In the genomic region with DNA sequence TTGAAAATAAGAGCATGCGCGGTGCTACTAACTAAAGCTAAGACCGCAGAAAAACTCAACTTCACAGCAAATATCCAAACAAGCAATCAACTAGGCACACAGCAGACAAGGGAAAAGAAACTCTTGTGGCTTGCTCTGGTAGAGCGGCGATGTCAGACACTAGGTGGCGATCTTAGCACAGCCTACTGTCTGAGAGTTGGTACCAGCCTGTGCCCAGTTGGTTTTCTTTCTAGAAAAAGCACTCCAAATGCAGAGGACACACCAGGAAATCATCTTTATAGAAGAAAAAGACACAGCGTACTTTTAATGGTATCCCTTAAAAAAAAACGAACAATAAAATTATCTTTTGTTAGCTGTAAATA, we compare ENCODE assay signal across 9 mouse cellular contexts.
A peak's percentile ranks its signal among the peaks of the same experiment; 100 is the strongest.
DNase-seq lines count a peak whose midpoint lies in the region; ATAC-seq and TF ChIP-seq lines count a peak whose summit lies in the region.
"Had no signal": no experiment of that assay in that cellular context is flagged by ENCODE, and none has a peak within 500 bp of the region (broad histone marks: within the 10 kb centered on the region; RNA-seq: fewer than 3 reads in every experiment).

No protein-coding gene starts in this region.

- H3K4me2 ChIP-seq in intestine, embryonic 14.5 days (ENCODE audit: low read length) = no peak overlapping the region
- no peak overlapping the region for H3K4me2 ChIP-seq in intestine, embryonic 16.5 days (ENCODE audit: low read depth, low read length)
- peak overlapping the region; percentile 15; the same call in 1 of the 2 replicates for H3K4me2 ChIP-seq in midbrain, embryonic 12.5 days (replicated peaks)
- H3K4me2 ChIP-seq: embryonic facial prominence, embryonic 12.5 days had no signal

- no peak for ATAC-seq in intestine, embryonic 14.5 days (replicated peaks; ENCODE audit: low FRiP score, low TSS enrichment, low read depth)
- no peak for ATAC-seq in intestine, embryonic 16.5 days
- ATAC-seq in hematopoietic stem cell, adult 5-6 weeks (replicated peaks in 1 of 2; ENCODE audit: insufficient read depth in 1 of 2, low FRiP score in 2 of 2, low TSS enrichment in 1 of 2, low read depth in 1 of 2, poor library complexity in 2 of 2, severe bottlenecking in 2 of 2) = peak; percentile 67 to 81
- peak; percentile 63; the same call in 1 of the 2 replicates for ATAC-seq in midbrain, embryonic 12.5 days (ENCODE audit: low FRiP score, low read depth)

- no peaks in the 10 kb centered on the region for H3K9me3 ChIP-seq in intestine, embryonic 14.5 days (ENCODE audit: control insufficient read depth, low read length)
- no peaks in the 10 kb centered on the region for H3K9me3 ChIP-seq in intestine, embryonic 16.5 days (ENCODE audit: control insufficient read depth, low read length)
- peaks cover 4% of the 10 kb centered on the region; the same call in 1 of the 2 replicates for H3K9me3 ChIP-seq in midbrain, embryonic 12.5 days
- H3K9me3 ChIP-seq: embryonic facial prominence, embryonic 12.5 days had no signal

- DNase-seq in intestine, embryonic 14.5 days (ENCODE audit: low spot score) = peak; percentile 74
- DNase-seq in adrenal gland, adult 2 months = peak; percentile 38
- DNase-seq in embryo, embryonic 9.5 days (ENCODE audit: extremely low spot score) = peak; percentile 68
- peak; percentile 56 to 65 for DNase-seq in left cerebral cortex, adult 2 months (ENCODE audit: extremely low spot score in 1 of 2, low spot score in 2 of 2)
- peak; percentile 51 for DNase-seq in thymus, postnatal 0 days (ENCODE audit: low spot score)

- no peak overlapping the region for H3K4me3 ChIP-seq in intestine, embryonic 14.5 days (ENCODE audit: low read depth, low read length)
- no peak overlapping the region for H3K4me3 ChIP-seq in intestine, embryonic 16.5 days (ENCODE audit: low read length)
- H3K4me3 ChIP-seq in left cerebral cortex, adult 2 months = no peak overlapping the region
- no peak overlapping the region for H3K4me3 ChIP-seq in midbrain, embryonic 12.5 days
- H3K4me3 ChIP-seq: embryonic facial prominence, embryonic 12.5 days had no signal

- intact Hi-C loops in left cerebral cortex, adult 2 months (cut with DNase I) = loop anchor here (1.0 to 5.0 kb wide), 3 partner anchors 256 to 680 kb away; no protein-coding TSS in a partner anchor

- H3K27me3 ChIP-seq in intestine, embryonic 14.5 days (replicated peaks; ENCODE audit: control insufficient read depth, insufficient read depth, low read length) = no peaks in the 10 kb centered on the region
- H3K27me3 ChIP-seq in intestine, embryonic 16.5 days (replicated peaks; ENCODE audit: control insufficient read depth, insufficient read depth, low read length) = no peaks in the 10 kb centered on the region
- H3K27me3 ChIP-seq in midbrain, embryonic 12.5 days = peaks cover 53% of the 10 kb centered on the region
- H3K27me3 ChIP-seq: embryonic facial prominence, embryonic 12.5 days had no signal

- no peak overlapping the region for H3K9ac ChIP-seq in intestine, embryonic 14.5 days (ENCODE audit: low read length)
- H3K9ac ChIP-seq in intestine, embryonic 16.5 days (ENCODE audit: low read depth, low read length) = no peak overlapping the region
- no peak overlapping the region for H3K9ac ChIP-seq in midbrain, embryonic 12.5 days (replicated peaks)
- H3K9ac ChIP-seq: embryonic facial prominence, embryonic 12.5 days had no signal

- no peak overlapping the region for H3K27ac ChIP-seq in intestine, embryonic 14.5 days (ENCODE audit: low read depth)
- H3K27ac ChIP-seq in intestine, embryonic 16.5 days (ENCODE audit: low read length) = no peak overlapping the region
- H3K27ac ChIP-seq in left cerebral cortex, adult 2 months = no peak overlapping the region
- 0 out of 2 replicates have a peak overlapping the region, but pooled peaks have one; percentile 25 for H3K27ac ChIP-seq in midbrain, embryonic 12.5 days (replicated peaks)
- H3K27ac ChIP-seq: embryonic facial prominence, embryonic 12.5 days had no signal

- H3K36me3 ChIP-seq in intestine, embryonic 14.5 days (ENCODE audit: control insufficient read depth, insufficient read depth, low read length) = no peaks in the 10 kb centered on the region
- no peaks in the 10 kb centered on the region for H3K36me3 ChIP-seq in intestine, embryonic 16.5 days (ENCODE audit: control insufficient read depth, insufficient read depth, low read length)
- H3K36me3 ChIP-seq in midbrain, embryonic 12.5 days = no peaks in the 10 kb centered on the region
- H3K36me3 ChIP-seq: embryonic facial prominence, embryonic 12.5 days had no signal

- peak; percentile 94 for TF ChIP-seq CTCF in left cerebral cortex, adult 2 months (IDR thresholded peaks at IDR 0.05)

- 15% methylated on average over 8 of the region's 8 CpGs for WGBS in intestine, embryonic 14.5 days
- WGBS in intestine, embryonic 16.5 days = 14% methylated on average over 8 of the region's 8 CpGs
- 9% methylated on average over 8 of the region's 8 CpGs for WGBS in midbrain, embryonic 12.5 days

- no peaks in the 10 kb centered on the region for H3K4me1 ChIP-seq in intestine, embryonic 14.5 days (replicated peaks; ENCODE audit: control insufficient read depth, insufficient read depth, low read length)
- H3K4me1 ChIP-seq in intestine, embryonic 16.5 days (ENCODE audit: control insufficient read depth, insufficient read depth, low read length) = no peaks in the 10 kb centered on the region
- H3K4me1 ChIP-seq in midbrain, embryonic 12.5 days = peaks cover 14% of the 10 kb centered on the region; the same call in 1 of the 2 replicates
- H3K4me1 ChIP-seq: embryonic facial prominence, embryonic 12.5 days had no signal

Comparison
In these comparisons a context has a peak if more than half of its experiments do, and no peak if none do; other contexts are left out.
1. ATAC-seq: peak in hematopoietic stem cell, adult 5-6 weeks (2 of 2) and midbrain, embryonic 12.5 days (single experiment); none in intestine, embryonic 14.5 days (single experiment) and intestine, embryonic 16.5 days (single experiment).
2. Peak in every context shown above with its lines, with median percentiles within 50 percentile points of each other: DNase-seq.